Mouse (Mus musculus): ENCODE data around the gene 4931406C07Rik. TPM values are rescaled to one million over a fixed set of nuclear protein-coding genes. Genes with fewer than 3 reads are reported as not detected.
A peak's percentile ranks its signal among the peaks of the same experiment; 100 is the strongest.

Gene 4931406C07Rik
- polyA plus RNA-seq, 1 experiment from 2014 or later = 9.3 TPM

DNA sequence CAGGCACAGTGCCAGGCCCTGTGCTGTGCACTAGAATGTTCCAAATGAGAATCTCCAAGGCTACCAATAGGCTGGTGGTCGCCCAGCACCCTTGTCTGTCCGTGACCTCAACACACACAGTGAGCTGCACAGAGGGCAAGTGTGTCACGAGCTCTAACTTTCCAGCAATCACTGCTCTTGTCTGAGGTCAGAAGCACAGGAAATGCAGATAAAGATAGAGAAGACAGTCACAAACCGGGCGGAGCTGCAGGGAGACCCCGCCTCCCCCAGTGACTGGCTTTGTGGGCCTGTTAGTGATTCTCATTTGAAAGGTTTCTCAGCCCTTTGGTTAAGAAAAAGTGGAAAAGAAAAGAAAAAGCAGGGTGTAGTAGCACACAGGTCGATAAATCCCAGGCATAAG lies 55.9 kb downstream of the 4931406C07Rik start:
- Histone ChIP-seq H3K27me3 (no peaks in the 10 kb centered on the region), H3K4me2 (no peak overlapping the region), H3K36me3 (ENCODE audit: poor library complexity, severe bottlenecking) (no peaks in the 10 kb centered on the region), H3K27ac (no peak overlapping the region), H3K4me1 (no peaks in the 10 kb centered on the region), H3K9ac (no peak overlapping the region), H3K9me3 (replicated peaks) (no peaks in the 10 kb centered on the region), H3K4me3 (no peak overlapping the region)
- ATAC-seq = no peak
- WGBS = 83% methylated on average over 7 of the region's 7 CpGs

DNA sequence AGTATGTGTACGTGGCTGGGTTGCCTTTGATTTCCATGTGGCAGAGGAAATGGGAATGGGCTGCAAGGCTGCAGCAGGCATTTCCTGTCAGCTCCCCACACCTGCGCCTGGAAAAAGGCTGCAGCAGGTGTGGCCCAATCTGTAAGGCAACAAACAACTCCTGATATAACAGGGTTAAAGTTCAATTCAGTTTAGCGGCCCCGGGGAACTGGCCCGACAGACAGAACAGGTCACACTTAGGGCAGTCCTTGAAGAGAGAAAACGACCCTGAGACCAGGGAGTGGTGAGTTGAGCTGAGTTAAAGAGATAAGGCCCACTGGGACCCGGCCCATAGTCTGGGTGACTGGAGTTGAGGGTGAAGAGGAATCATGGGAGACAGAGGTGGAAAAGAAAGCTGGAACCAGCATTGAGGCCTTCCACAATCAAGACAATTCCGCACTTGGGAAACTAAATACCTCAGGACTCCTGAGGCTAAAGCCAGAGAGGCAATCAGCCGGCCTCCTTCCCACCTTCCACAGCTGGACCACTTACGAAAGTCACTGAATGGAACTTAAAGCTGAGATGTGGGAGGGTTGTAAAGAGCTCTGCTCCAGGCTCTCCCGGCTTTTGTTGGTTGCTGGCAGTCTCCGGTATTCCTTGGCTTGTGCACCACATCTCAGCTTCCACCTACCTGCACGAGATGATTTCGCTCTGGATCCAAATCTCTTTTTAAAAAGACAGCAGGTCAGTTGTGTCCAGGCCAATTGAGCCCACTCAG lies 60.8 kb downstream of the 4931406C07Rik start:
- WGBS = 82% methylated on average over 14 of the region's 14 CpGs
- Histone ChIP-seq H3K4me2 (no peak overlapping the region), H3K4me3 (no peak overlapping the region), H3K9me3 (replicated peaks) (no peaks in the 10 kb centered on the region), H3K27me3 (peaks cover under 1% of the 10 kb centered on the region; the same call in 1 of the 2 replicates), H3K4me1 (no peaks in the 10 kb centered on the region), H3K36me3 (ENCODE audit: poor library complexity, severe bottlenecking) (no peaks in the 10 kb centered on the region), H3K27ac (no peak overlapping the region), H3K9ac (no peak overlapping the region)
- no peak for ATAC-seq

DNA sequence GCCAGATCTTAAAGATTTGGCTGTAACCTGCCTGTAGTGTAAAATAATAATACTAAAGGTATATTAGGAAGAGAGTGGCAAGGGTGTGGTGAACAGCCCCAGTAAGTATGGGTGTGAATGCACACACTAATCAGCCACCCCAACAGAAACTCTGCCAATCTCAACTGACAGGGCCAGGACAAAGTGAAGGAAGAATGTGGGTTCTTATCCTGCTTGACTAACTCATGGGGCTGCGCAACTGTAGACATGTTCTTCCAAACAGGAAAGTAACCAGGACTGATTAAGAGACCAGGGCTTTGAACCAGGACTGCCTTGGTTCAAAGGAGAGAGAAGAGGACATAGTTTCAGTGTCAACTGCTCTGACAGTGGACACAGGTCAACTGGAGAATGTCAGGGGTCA lies 64.1 kb downstream of the 4931406C07Rik start:
- 95% methylated on average over 1 of the region's 1 CpGs for WGBS
- no peak overlapping the region for H3K9ac ChIP-seq
- no peak overlapping the region for H3K4me2 ChIP-seq
- peaks cover 14% of the 10 kb centered on the region for H3K4me1 ChIP-seq
- no peaks in the 10 kb centered on the region for H3K36me3 ChIP-seq (ENCODE audit: poor library complexity, severe bottlenecking)
- no peak overlapping the region for H3K4me3 ChIP-seq
- no peaks in the 10 kb centered on the region for H3K9me3 ChIP-seq (replicated peaks)
- peaks cover 3% of the 10 kb centered on the region; the same call in 1 of the 2 replicates for H3K27me3 ChIP-seq
- no peak for ATAC-seq
- no peak overlapping the region for H3K27ac ChIP-seq

DNA sequence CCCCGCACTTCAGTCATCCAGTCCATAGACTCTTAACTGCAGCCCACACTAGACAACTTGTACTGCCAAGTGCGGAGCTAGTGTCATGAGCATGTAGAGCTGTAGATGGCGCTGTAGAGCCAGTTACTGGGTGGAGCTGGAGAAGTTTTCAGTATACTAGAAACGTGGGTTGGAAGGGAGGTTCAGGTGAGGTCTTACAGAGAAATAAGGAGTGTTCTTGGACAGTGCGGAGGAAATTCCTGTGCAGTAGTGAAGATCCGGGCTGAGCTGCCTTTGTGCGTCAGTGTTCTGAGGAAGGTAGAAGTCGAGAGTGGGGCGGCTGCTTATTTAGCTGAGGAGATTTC lies 64.7 kb downstream of the 4931406C07Rik start:
- H3K4me3 ChIP-seq = no peak overlapping the region
- peaks cover 3% of the 10 kb centered on the region; the same call in 1 of the 2 replicates for H3K27me3 ChIP-seq
- no peak overlapping the region for H3K27ac ChIP-seq
- H3K4me1 ChIP-seq = peaks cover 14% of the 10 kb centered on the region
- 46% methylated on average over 9 of the region's 9 CpGs for whole genome bisulfite sequencing
- H3K9ac ChIP-seq = no peak overlapping the region
- no peaks in the 10 kb centered on the region for H3K36me3 ChIP-seq (ENCODE audit: poor library complexity, severe bottlenecking)
- no peak overlapping the region for H3K4me2 ChIP-seq
- ATAC-seq = no peak
- no peaks in the 10 kb centered on the region for H3K9me3 ChIP-seq (replicated peaks)

DNA sequence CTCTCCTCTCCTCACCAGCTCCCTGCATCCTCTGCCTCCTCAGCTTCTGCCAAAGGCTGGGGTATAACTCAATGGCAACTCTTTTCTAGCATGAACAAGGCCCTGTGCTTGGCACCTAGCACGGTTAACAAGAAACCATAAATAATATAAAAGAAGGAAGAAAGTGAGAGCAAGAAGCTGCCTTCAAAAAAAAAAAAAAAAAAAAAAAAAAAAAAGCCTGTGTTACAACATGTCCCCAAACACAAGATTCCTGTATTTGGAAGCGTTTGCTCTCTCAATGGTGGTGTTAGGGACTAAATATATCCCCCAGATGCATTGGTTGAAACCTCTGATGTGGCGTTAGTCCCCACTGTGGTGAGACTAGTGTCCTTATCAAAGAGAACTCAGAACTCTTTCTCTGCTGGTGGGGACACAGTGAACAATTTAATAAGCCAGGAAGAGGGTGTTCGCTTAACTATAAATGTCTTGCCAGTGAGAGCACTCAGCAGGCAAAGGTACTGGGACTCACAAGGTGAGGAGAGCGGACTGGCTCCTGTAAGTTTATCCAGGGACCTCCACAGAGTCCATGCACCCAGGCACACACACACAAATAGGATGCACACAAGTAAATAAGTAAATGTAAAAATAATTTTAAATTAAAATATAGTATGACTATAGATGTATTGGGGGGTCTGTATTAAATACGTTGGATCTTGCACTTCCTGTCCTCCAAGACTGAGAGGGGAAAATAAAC lies 65.2 kb downstream of the 4931406C07Rik start:
- H3K36me3 ChIP-seq (ENCODE audit: poor library complexity, severe bottlenecking) = no peaks in the 10 kb centered on the region
- peaks cover 3% of the 10 kb centered on the region; the same call in 1 of the 2 replicates for H3K27me3 ChIP-seq
- no peak overlapping the region for H3K4me2 ChIP-seq
- ATAC-seq = no peak
- H3K9ac ChIP-seq = no peak overlapping the region
- no peaks in the 10 kb centered on the region for H3K9me3 ChIP-seq (replicated peaks)
- H3K4me3 ChIP-seq = no peak overlapping the region
- H3K4me1 ChIP-seq = peaks cover 14% of the 10 kb centered on the region
- H3K27ac ChIP-seq = no peak overlapping the region
- WGBS = 71% methylated on average over 6 of the region's 6 CpGs

DNA sequence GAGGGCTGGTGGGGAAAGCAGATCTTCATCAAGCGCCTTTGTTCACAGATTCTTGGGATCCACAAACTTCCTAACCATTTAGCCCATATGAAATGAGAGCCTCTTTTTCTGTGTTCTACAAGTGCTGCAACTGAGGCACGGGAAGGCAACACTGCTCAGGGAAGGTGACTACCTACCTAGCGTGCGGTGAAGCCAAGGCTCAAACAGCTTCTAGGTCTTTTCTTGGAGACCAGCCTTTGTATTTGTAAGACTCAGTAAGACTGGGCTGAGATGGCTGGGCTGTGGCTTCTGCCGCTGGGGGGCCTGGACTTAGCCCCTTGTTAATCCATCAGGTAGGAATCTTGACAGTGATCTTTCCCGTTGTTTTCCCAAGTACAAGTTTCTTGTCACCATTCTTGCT lies 66.2 kb downstream of the 4931406C07Rik start:
- H3K4me2 ChIP-seq = no peak overlapping the region
- H3K27me3 ChIP-seq = peaks cover 3% of the 10 kb centered on the region; the same call in 1 of the 2 replicates
- no peaks in the 10 kb centered on the region for H3K36me3 ChIP-seq (ENCODE audit: poor library complexity, severe bottlenecking)
- peaks cover 14% of the 10 kb centered on the region for H3K4me1 ChIP-seq
- ATAC-seq = no peak
- H3K9me3 ChIP-seq (replicated peaks) = no peaks in the 10 kb centered on the region
- no peak overlapping the region for H3K4me3 ChIP-seq
- 91% methylated on average over 6 of the region's 6 CpGs for WGBS
- no peak overlapping the region for H3K27ac ChIP-seq
- no peak overlapping the region for H3K9ac ChIP-seq

DNA sequence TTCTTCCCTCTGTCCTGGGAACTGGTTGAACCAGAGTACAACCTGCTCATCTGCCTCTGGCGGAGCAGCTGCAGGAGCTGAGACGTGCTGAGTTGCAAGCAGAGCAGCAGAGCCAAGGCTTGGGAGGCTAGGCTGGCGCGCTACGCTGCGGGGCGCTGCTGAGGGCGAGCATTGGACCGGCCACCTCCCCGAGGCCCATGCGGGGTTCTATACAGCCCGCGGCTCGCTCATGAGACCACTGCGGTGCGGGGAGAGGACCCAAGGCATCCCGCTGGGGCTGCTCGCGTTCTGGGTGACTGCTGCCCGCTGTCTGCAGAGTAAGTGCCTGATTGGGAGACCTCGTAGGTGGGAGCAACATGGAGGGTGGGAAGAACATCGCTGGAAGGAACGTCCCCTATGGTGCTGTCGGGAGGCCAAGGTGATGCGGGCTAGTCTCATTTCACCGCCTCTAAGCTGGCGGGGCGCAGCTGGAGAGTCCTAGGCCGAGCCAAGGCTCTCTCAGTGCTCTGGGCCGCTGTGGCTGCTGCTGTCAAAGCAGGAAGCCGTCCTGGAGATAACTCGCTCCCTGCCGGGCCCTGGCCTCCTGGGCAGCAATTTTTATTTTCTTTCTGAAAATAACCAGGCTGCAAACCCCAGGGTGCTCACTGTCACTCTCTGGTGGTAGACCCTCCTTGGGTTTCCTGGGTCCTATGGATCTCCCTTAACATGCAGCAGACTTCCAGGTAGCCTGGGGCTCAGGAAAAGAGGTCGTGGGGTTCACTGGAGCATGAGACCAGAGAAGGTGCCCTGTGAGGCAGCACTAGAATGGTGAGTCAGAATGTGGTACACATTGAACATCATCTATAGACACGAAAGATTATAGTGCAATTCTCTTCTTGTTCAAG lies 67.0 kb downstream of the 4931406C07Rik start, which contains the start of gene Vstm5:
Gene Vstm5, plus strand, starts transcription at position 4 of the 884 bp plus-strand sequence.
- Histone ChIP-seq H3K4me2 (peak within 1 kb of the TSS; percentile 77), H3K9ac (peak within 1 kb of the TSS; percentile 66), H3K4me1 (peaks cover 14% of the 10 kb centered on the region), H3K36me3 (ENCODE audit: poor library complexity, severe bottlenecking) (no peaks in the 10 kb centered on the region), H3K27ac (peak within 1 kb of the TSS; percentile 14; the same call in 1 of the 2 replicates), H3K9me3 (replicated peaks) (no peaks in the 10 kb centered on the region), H3K4me3 (peak within 1 kb of the TSS; percentile 46), H3K27me3 (peaks cover 3% of the 10 kb centered on the region; the same call in 1 of the 2 replicates)
- WGBS = 6% methylated on average over 35 of the region's 35 CpGs
- ATAC-seq = peak; percentile 89

DNA sequence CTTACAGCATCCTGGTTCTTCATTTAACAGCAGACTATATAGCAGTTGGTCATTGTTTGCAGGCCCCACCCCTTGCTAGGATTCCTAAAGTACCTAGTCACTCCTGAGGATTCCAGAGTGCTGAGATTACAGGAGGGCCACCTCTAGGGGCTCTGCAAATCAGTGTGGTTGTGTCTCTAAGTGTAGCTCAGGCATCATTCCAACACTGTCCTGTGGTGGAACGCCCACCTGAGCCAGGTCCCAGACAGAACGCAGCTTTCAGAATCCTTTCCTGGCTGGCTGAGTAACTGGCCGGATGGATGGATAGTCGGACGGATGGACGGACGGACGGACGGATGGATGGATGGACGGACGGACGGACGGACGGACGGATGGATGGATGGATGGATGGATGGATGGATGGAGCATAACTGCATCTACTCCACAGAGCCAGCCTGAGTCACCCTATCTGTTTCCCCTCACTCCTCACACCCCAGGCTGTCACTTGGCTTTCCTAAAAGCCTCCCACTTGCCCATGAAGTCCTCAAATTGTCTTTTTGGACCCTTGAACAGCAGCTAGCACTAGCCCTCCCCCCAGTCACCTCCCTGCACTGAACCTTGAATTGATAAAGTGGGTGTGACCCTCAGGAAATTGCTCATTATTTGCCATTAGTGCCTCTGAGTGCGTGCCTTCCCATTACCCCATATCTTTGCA lies 67.8 kb downstream of the 4931406C07Rik start:
- no peaks in the 10 kb centered on the region for H3K9me3 ChIP-seq (replicated peaks)
- H3K9ac ChIP-seq = peak overlapping the region; percentile 66
- peaks cover 14% of the 10 kb centered on the region for H3K4me1 ChIP-seq
- peaks cover 3% of the 10 kb centered on the region; the same call in 1 of the 2 replicates for H3K27me3 ChIP-seq
- H3K27ac ChIP-seq = no peak overlapping the region
- peak overlapping the region; percentile 77 for H3K4me2 ChIP-seq
- no peak; the same call in none of the 2 replicates for ATAC-seq
- peak overlapping the region; percentile 46 for H3K4me3 ChIP-seq
- 85% methylated on average over 16 of the region's 16 CpGs for WGBS
- no peaks in the 10 kb centered on the region for H3K36me3 ChIP-seq (ENCODE audit: poor library complexity, severe bottlenecking)

DNA sequence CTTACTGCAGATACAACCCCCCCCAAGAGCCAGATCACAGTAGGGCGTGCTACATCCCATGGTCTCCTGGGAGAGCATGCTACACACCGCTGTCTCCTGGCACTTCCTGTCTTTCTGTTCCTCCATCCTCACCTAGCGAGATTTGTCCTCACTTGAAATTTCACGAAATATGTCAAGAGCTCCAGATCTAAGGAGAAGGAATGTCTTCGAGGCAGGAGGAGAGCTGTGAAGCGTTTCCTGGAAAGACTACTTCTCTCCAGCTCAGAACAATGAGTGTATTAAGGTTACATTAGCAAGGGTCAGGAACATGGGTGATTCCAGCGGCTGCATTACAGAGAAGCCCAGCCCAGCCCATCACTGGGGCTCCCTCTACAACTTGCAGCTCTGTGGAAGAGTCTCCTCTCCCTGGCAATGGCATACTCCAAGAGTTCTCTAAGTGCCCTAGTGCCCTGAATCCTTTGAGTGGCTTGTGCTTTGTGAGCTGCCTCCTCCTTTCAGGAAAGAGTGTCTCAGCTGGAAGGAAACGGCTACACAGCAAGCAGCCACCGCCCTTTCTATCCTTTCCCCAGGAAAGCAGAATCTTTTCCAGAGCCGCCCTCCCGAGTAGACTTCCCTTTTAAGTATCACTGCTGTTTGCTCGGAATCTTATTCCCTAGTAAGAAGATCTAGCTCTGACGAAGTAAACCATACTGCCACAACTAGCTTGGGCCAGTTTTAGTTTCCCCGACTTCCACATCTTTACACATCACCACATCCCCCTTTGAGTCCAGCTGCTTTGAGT lies 68.5 kb downstream of the 4931406C07Rik start:
- Histone ChIP-seq H3K4me1 (peaks cover 14% of the 10 kb centered on the region), H3K9ac (no peak overlapping the region), H3K27me3 (peaks cover 3% of the 10 kb centered on the region; the same call in 1 of the 2 replicates), H3K27ac (no peak overlapping the region), H3K4me2 (no peak overlapping the region), H3K9me3 (replicated peaks) (no peaks in the 10 kb centered on the region), H3K4me3 (no peak overlapping the region), H3K36me3 (ENCODE audit: poor library complexity, severe bottlenecking) (no peaks in the 10 kb centered on the region)
- 48% methylated on average over 14 of the region's 14 CpGs for WGBS
- no peak for ATAC-seq

DNA sequence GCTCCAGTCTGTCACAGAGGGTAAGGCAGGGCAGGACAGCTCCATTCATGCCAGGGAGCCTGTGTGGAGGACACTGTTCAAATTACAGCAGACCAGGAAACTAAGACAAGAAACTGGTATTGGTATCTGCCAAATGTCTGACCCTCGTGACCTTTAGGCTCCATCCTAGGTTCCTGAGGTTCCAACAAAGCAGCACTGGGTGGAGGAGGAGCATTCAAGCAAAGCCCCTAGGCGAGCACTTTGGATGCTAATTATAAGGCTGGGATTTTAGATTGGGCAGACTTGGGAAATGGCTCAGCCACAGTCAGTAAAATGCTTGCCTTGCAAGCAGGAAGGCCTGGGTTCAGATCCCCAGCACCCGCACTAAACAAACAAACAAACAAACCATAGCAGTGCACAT lies 70.3 kb downstream of the 4931406C07Rik start:
- ATAC-seq = no peak
- H3K27me3 ChIP-seq = peaks cover 3% of the 10 kb centered on the region; the same call in 1 of the 2 replicates
- no peak overlapping the region for H3K4me2 ChIP-seq
- H3K9ac ChIP-seq = no peak overlapping the region
- peaks cover 3% of the 10 kb centered on the region; the same call in 1 of the 2 replicates for H3K9me3 ChIP-seq (replicated peaks)
- H3K4me3 ChIP-seq = no peak overlapping the region
- H3K4me1 ChIP-seq = peaks cover 14% of the 10 kb centered on the region
- 78% methylated on average over 3 of the region's 3 CpGs for WGBS
- H3K27ac ChIP-seq = no peak overlapping the region
- H3K36me3 ChIP-seq (ENCODE audit: poor library complexity, severe bottlenecking) = no peaks in the 10 kb centered on the region

DNA sequence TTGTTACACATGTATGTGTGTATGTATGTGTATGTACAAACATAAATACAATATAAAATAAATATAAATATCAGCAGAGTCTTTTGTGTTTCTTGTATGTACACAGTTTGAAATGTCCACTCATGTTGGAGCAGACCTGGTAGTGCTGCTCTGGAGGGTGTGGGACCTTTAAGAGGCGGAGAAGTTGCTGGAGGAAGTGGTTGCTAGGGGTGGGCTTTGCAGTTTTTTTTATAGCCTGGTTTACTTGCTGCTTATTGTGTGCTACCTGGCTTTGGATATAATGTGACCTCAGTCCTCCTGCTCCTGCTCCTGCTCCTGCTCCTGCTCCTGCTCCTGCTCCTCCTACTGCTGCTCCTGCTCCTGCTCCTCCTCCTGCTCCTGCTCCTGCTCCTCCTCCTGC lies 72.6 kb downstream of the 4931406C07Rik start:
- peaks cover 3% of the 10 kb centered on the region; the same call in 1 of the 2 replicates for H3K9me3 ChIP-seq (replicated peaks)
- ATAC-seq = no peak
- H3K9ac ChIP-seq = no peak overlapping the region
- no peaks in the 10 kb centered on the region for H3K36me3 ChIP-seq (ENCODE audit: poor library complexity, severe bottlenecking)
- H3K27ac ChIP-seq = no peak overlapping the region
- no peaks in the 10 kb centered on the region for H3K27me3 ChIP-seq
- no peak overlapping the region for H3K4me3 ChIP-seq
- H3K4me2 ChIP-seq = no peak overlapping the region
- H3K4me1 ChIP-seq = peaks cover 4% of the 10 kb centered on the region
- 72% methylated on average over 1 of the region's 1 CpGs for WGBS

Measured in forebrain, embryonic 13.5 days (tissue).